Mouse (Mus musculus) C2C12 (cell line): ENCODE measurements around the gene Syt2.

ENCODE experiments used
- CEBPB ChIP-seq: IDR thresholded peaks from one replicate; pipeline ENCODE4 v1.6.1; 2011; ENCODE audit warnings: low read depth, mild to moderate bottlenecking, control low read depth, moderate library complexity
- CTCF ChIP-seq: IDR thresholded peaks from one replicate; pipeline ENCODE4 v1.5.1; 2011; ENCODE audit not compliant: control insufficient read depth, insufficient read depth, insufficient read length
- FOSL1 ChIP-seq: IDR thresholded peaks from one replicate; pipeline ENCODE4 v1.8.0; 2011; ENCODE audit warnings: mild to moderate bottlenecking, low read length; ENCODE audit not compliant: poor library complexity, insufficient read depth, severe bottlenecking
- MAX ChIP-seq: IDR thresholded peaks from one replicate; pipeline ENCODE4 v1.6.1; 2011; ENCODE audit warnings: mild to moderate bottlenecking, control low read depth
- MYOD1 ChIP-seq: IDR thresholded peaks from one replicate; pipeline ENCODE4 v1.6.1; 2011; ENCODE audit warnings: low read depth; ENCODE audit not compliant: control insufficient read depth, insufficient read length
- MYOG ChIP-seq: IDR thresholded peaks from one replicate; pipeline ENCODE4 v1.6.1; 2011; ENCODE audit not compliant: control insufficient read depth, insufficient read length; ENCODE audit errors: extremely low read depth
- USF1 ChIP-seq: IDR thresholded peaks from one replicate; pipeline ENCODE4 v1.6.1; 2011; ENCODE audit warnings: low read depth, mild to moderate bottlenecking, control low read depth, moderate library complexity

GRCm38 (mm10) chr1:134708801-134709385 is 62.4 kb downstream of the Syt2 start:
- TF ChIP-seq CTCF (no peak), USF1 (no peak), MYOG (no peak), MAX (no peak), CEBPB (no peak), MYOD1 (no peak), FOSL1 (no peak)
